Mouse (Mus musculus) cerebellum, adult 18-20 months (tissue): ENCODE measurements around the gene Tas2r119.

Experiments
- DNase-seq, 2 experiments: peaks; one replicate each; pipeline ENCODE4 v3.0.0; 2021

The Tas2r119 gene

DNA sequence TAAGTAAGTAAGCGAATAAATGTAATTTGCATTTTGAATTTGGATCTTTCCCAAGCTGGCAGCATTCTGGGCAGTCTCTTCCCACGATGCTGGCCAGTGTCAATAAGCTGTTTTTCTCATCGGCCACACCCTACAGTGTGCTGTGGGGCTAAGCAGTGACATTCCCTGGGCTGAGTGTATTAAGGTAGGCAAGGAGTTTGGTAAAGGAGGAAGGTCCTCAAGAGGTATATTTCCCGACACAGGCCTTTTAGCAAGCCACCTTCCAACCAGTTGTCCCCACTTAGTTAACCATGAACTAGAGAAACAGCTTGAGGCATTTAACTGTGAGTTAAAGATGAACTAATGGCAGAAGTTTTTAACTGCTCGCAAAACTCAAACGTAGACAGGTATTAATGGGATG is 49.3 kb downstream of the Tas2r119 start:
- DNase-seq: no peak

DNA sequence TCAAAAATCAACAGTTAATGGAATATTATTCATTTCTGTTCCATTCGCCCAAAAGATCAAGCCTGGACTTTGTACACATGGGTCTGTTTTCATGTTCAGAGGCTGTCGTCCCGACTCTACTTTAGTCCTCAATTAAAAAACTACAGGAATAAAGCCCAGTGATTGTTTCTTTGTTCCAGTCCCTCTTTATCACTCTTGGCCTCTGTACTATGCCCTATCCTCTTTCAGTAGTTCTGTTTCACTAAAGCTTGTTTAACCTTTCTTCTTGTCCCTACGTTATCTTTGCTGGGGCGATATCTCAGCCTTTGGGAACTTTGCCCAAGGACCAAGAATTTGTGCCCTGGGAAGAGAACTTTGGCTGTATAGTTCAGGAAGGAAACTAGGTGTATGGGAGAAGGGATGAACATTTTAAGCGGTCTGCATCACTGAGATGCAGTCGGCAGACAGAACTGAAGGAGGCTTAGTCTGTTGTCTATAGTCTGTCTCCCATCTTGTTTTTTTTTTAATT is 49.9 kb downstream of the Tas2r119 start:
- no peak for DNase-seq
